Mouse (Mus musculus): ENCODE results near the gene D17H6S53E.

- TF ChIP-seq CTCF (IDR thresholded peaks at IDR 0.05) (no peak), POLR2A (IDR thresholded peaks at IDR 0.05; ENCODE audit: insufficient read depth, low read depth, low read length) (no peak)
Observed at GRCm38 (mm10) chr17:35157661-35158175, 31.5 kb downstream of the D17H6S53E start.

Data from heart, adult 2 months (tissue).